Mouse (Mus musculus) CH12.LX (cell line): ENCODE data around the gene Mplkip.

Experiments
- CHD1 ChIP-seq: IDR thresholded peaks from 2 replicates; pipeline ENCODE4 v1.6.1; 2012; ENCODE audit warnings: low read depth, low read length, improper control_type of control experiment, inconsistent platforms
- CTCF ChIP-seq, 2 experiments: IDR thresholded peaks in 1 of 2; conservative IDR thresholded peaks in 1 of 2; 2 replicates each; pipeline ENCODE4 v1.5.1; 2011 to 2012; ENCODE audit warnings: low read depth in 2 of 2, low read length in 2 of 2, improper control_type of control experiment in 1 of 2, inconsistent platforms in 1 of 2, mild to moderate bottlenecking in 1 of 2, moderate library complexity in 1 of 2
- E2F4 ChIP-seq: IDR thresholded peaks from 2 replicates; pipeline ENCODE4 v1.6.1; 2011; ENCODE audit warnings: low read depth, low read length, improper control_type of control experiment; ENCODE audit not compliant: insufficient replicate concordance
- EP300 ChIP-seq: IDR thresholded peaks from 2 replicates; pipeline ENCODE4 v1.6.1; 2011; ENCODE audit warnings: low read length, improper control_type of control experiment
- HCFC1 ChIP-seq: IDR thresholded peaks from 2 replicates; pipeline ENCODE4 v1.6.1; 2012; ENCODE audit warnings: low read depth, mild to moderate bottlenecking, inconsistent platforms, low read length, improper control_type of control experiment
- KAT2A ChIP-seq: IDR thresholded peaks from 2 replicates; pipeline ENCODE4 v1.6.1; 2012; ENCODE audit warnings: low read length, improper control_type of control experiment, inconsistent platforms; ENCODE audit not compliant: insufficient replicate concordance
- MAFK ChIP-seq: IDR thresholded peaks from 2 replicates; pipeline ENCODE4 v1.6.1; 2011; ENCODE audit warnings: low read length, improper control_type of control experiment; ENCODE audit not compliant: insufficient replicate concordance
- POLR2A ChIP-seq: IDR thresholded peaks from 2 replicates; pipeline ENCODE4 v1.6.1; 2011; ENCODE audit warnings: low read depth, mild to moderate bottlenecking, improper control_type of control experiment, low read length
- SIN3A ChIP-seq: IDR thresholded peaks from 2 replicates; pipeline ENCODE4 v1.6.1; 2012; ENCODE audit warnings: low read length, improper control_type of control experiment, inconsistent platforms
- UBTF ChIP-seq: IDR thresholded peaks from 2 replicates; pipeline ENCODE4 v1.6.1; 2012; ENCODE audit warnings: low read depth, mild to moderate bottlenecking, inconsistent platforms, low read length, improper control_type of control experiment, moderate library complexity
- USF2 ChIP-seq: conservative IDR thresholded peaks from 2 replicates; pipeline ENCODE4 v1.6.1; 2011; ENCODE audit warnings: low read depth, low read length, improper control_type of control experiment
- ZKSCAN1 ChIP-seq: IDR thresholded peaks from 2 replicates; pipeline ENCODE4 v1.6.1; 2012; ENCODE audit warnings: low read depth, inconsistent platforms, low read length, improper control_type of control experiment, borderline replicate concordance
- ZMIZ1 ChIP-seq: IDR thresholded peaks from 2 replicates; pipeline ENCODE4 v1.6.1; 2012; ENCODE audit warnings: low read depth, mild to moderate bottlenecking, inconsistent platforms, low read length, improper control_type of control experiment

- TF ChIP-seq ZMIZ1: no peak
- TF ChIP-seq CTCF (conservative IDR thresholded peaks at IDR 0.05 in 1 of 2, IDR thresholded peaks at IDR 0.05 in 1 of 2; ENCODE audit: low read depth in 2 of 2, low read length in 2 of 2): no peak
- TF ChIP-seq KAT2A: no peak
- no peak for TF ChIP-seq POLR2A
- TF ChIP-seq EP300: no peak
- no peak for TF ChIP-seq CHD1
- no peak for TF ChIP-seq USF2
- TF ChIP-seq HCFC1: no peak
- 0 out of 2 replicates have a peak, but pooled peaks have one; percentile 40 for TF ChIP-seq SIN3A
- TF ChIP-seq E2F4: no peak
- TF ChIP-seq ZKSCAN1: no peak
- no peak for TF ChIP-seq UBTF
- TF ChIP-seq MAFK: no peak
Observed at GRCm38 (mm10) chr13:17695898-17696580, 1.0 kb downstream of the Mplkip start.
